Mouse (Mus musculus): ENCODE data around the gene Nr1d2. TPM values are rescaled to one million over a fixed set of nuclear protein-coding genes. Genes with fewer than 3 reads are reported as not detected.
"Not testable (repeated sequence)": the region's sequence is repeated elsewhere in the genome, so short reads cannot be mapped to it uniquely, and the experiment has no call there.

Nr1d2 gene
- total and polyA plus RNA-seq, 3 experiments, result 4.5 to 8.4 (median 6.8) TPM

DNA sequence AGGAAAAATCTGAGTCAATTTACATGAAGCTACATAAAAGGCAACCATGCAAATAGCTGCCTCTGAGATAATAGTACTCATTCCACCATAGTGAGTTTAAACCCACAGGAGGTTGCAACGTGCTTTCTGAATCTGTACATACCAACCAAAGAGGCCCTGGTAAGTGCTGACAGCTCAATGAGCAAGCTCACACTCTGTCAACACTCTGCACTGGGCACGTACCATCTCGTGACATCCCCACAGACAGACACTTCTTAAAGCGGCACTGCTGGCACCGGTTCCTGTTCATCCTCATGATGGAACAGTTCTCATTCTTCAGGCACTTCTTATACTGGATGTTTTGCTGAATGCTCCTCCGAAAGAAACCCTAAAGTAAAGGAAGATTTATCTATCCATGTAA is 22.5 kb downstream of the Nr1d2 start:
- Histone ChIP-seq H3K9me3 (replicated peaks; ENCODE audit: low read length) (no peaks in the 10 kb centered on the region), H3K27ac (ENCODE audit: insufficient read depth, low read depth) (no peak overlapping the region), H3K79me2 (replicated peaks; ENCODE audit: control insufficient read depth, extremely low read depth, insufficient read depth, poor library complexity, severe bottlenecking) (no peaks in the 10 kb centered on the region), H3K4me3 (replicated peaks in 1 of 3; ENCODE audit: low read depth in 2 of 3, low read length in 2 of 3, poor library complexity in 1 of 3) (no peak overlapping the region), H3K4me1 (ENCODE audit: control insufficient read depth in 1 of 2, insufficient read depth in 2 of 2) (peaks cover 0 to 5% of the 10 kb centered on the region in 2 experiments; a peak in 2 of 4 replicates), H3K27me3 (replicated peaks) (no peaks in the 10 kb centered on the region), H3K4me2 (ENCODE audit: insufficient read depth, low read depth, poor library complexity, severe bottlenecking) (no peak overlapping the region), H3K9ac (ENCODE audit: insufficient read depth, low read depth) (no peak overlapping the region), H3K36me3 (replicated peaks in 1 of 2; ENCODE audit: control insufficient read depth in 1 of 2, insufficient read depth in 1 of 2, low read length in 1 of 2) (peaks cover 0 to 2% of the 10 kb centered on the region in 2 experiments)
- dilution Hi-C loops (cut with MboI; ENCODE audit: extremely low pct_ligation_motif_present, extremely low pct_unique_long_range_greater_than_20kb, low sequenced_read_pairs) (no loop called here), in situ Hi-C loops (cut with MboI; ENCODE audit: low pct_ligation_motif_present, low pct_unique_long_range_greater_than_20kb, low sequenced_read_pairs) (loop anchor here (5.0 to 10.0 kb wide), 2 partner anchors 71 to 248 kb away; no protein-coding TSS in a partner anchor)
- no peak for TF ChIP-seq NRF1 (IDR thresholded peaks at IDR 0.05; ENCODE audit: low read depth, low read length)
- no peak for TF ChIP-seq MAZ (IDR thresholded peaks at IDR 0.05; ENCODE audit: low read depth, low read length)
- TF ChIP-seq POLR2A (IDR thresholded peaks at IDR 0.05; ENCODE audit: low read depth, low read length), result no peak
- no peak for TF ChIP-seq MAX (IDR thresholded peaks at IDR 0.05; ENCODE audit: low read length)
- no peak for DNase-seq (ENCODE audit: extremely low read depth)

DNA sequence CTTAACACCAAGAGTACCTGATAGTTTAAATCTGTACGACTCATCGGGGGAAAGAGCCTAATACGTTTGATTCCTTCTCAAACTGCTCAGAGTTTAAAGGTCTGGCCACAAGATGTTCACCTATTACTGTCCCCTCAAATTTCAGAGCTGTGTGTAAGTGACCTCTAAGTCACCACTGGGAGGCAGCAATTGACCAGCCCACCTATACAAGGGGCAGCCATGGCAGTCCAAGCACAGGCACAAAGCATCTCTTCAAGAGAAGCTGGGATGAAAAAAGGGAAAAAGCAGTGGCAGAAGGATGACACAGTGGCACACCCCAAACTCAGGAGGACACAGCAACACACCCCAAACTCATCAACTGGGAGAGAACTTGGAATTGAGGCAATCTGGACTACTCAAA is 28.1 kb downstream of the Nr1d2 start:
- H3K4me2 ChIP-seq (ENCODE audit: insufficient read depth, low read depth, poor library complexity, severe bottlenecking), result no peak overlapping the region
- in situ Hi-C loops (cut with MboI; ENCODE audit: low pct_ligation_motif_present, low pct_unique_long_range_greater_than_20kb, low sequenced_read_pairs) (loop anchor here (5.0 to 10.0 kb wide), 2 partner anchors 142 to 254 kb away; no protein-coding TSS in a partner anchor), dilution Hi-C loops (cut with MboI; ENCODE audit: extremely low pct_ligation_motif_present, extremely low pct_unique_long_range_greater_than_20kb, low sequenced_read_pairs) (no loop called here)
- no peaks in the 10 kb centered on the region for H3K79me2 ChIP-seq (replicated peaks; ENCODE audit: control insufficient read depth, extremely low read depth, insufficient read depth, poor library complexity, severe bottlenecking)
- no peak overlapping the region for H3K27ac ChIP-seq (ENCODE audit: insufficient read depth, low read depth)
- H3K9ac ChIP-seq (ENCODE audit: insufficient read depth, low read depth), result no peak overlapping the region
- peak; percentile 26 for DNase-seq (ENCODE audit: extremely low read depth)
- H3K27me3 ChIP-seq (replicated peaks), result no peaks in the 10 kb centered on the region
- H3K9me3 ChIP-seq (replicated peaks; ENCODE audit: low read length), result no peaks in the 10 kb centered on the region
- no peak overlapping the region for H3K4me3 ChIP-seq (replicated peaks in 1 of 3; ENCODE audit: low read depth in 2 of 3, low read length in 2 of 3, poor library complexity in 1 of 3)
- H3K36me3 ChIP-seq (replicated peaks in 1 of 2; ENCODE audit: control insufficient read depth in 1 of 2, insufficient read depth in 1 of 2, low read length in 1 of 2), result peaks cover 0 to 15% of the 10 kb centered on the region in 2 experiments
- H3K4me1 ChIP-seq (ENCODE audit: control insufficient read depth in 1 of 2, insufficient read depth in 2 of 2), result no peaks in the 10 kb centered on the region
- peak in 1 of 2 experiments; percentile 84; a peak in 2 of 4 replicates for TF ChIP-seq CTCF (conservative IDR thresholded peaks at IDR 0.05 in 1 of 2, IDR thresholded peaks at IDR 0.05 in 1 of 2; ENCODE audit: low read depth in 2 of 2, low read length in 2 of 2)
- TF ChIP-seq POLR2A (IDR thresholded peaks at IDR 0.05; ENCODE audit: low read depth, low read length), result no peak
- TF ChIP-seq SIN3A (IDR thresholded peaks at IDR 0.05; ENCODE audit: low read length), result no peak
- no peak for TF ChIP-seq ZNF384 (IDR thresholded peaks at IDR 0.05; ENCODE audit: low read depth, low read length)
- TF ChIP-seq TBP (conservative IDR thresholded peaks at IDR 0.05; ENCODE audit: low read depth, low read length), result no peak
- no peak for TF ChIP-seq TCF12 (IDR thresholded peaks at IDR 0.05; ENCODE audit: low read depth, low read length)
- TF ChIP-seq SMC3 (IDR thresholded peaks at IDR 0.05; ENCODE audit: low read depth, low read length), result peak; percentile 88
- no peak for TF ChIP-seq CHD2 (IDR thresholded peaks at IDR 0.05; ENCODE audit: low read length)
- no peak for TF ChIP-seq GABPA (IDR thresholded peaks at IDR 0.05; ENCODE audit: insufficient replicate concordance, low read depth, low read length)
- TF ChIP-seq JUND (conservative IDR thresholded peaks at IDR 0.05; ENCODE audit: low read depth, low read length), result no peak
- peak; percentile 87 for TF ChIP-seq RAD21 (IDR thresholded peaks at IDR 0.05; ENCODE audit: low read depth, low read length)
- TF ChIP-seq MYC (IDR thresholded peaks at IDR 0.05; ENCODE audit: low read depth, low read length), result no peak
- no peak for TF ChIP-seq CHD1 (IDR thresholded peaks at IDR 0.05; ENCODE audit: low read depth, low read length)
- no peak for TF ChIP-seq EP300 (IDR thresholded peaks at IDR 0.05; ENCODE audit: low read length)
- TF ChIP-seq POLR2AphosphoS2 (IDR thresholded peaks at IDR 0.05; ENCODE audit: low read depth, low read length), result no peak
- 0 out of 2 replicates have a peak, but pooled peaks have one; percentile 15 for TF ChIP-seq ZC3H11A (IDR thresholded peaks at IDR 0.05; ENCODE audit: low read depth, low read length)
- TF ChIP-seq ZKSCAN1 (IDR thresholded peaks at IDR 0.05; ENCODE audit: borderline replicate concordance, low read depth, low read length), result no peak
- TF ChIP-seq JUN (IDR thresholded peaks at IDR 0.05; ENCODE audit: insufficient read depth, low read depth, low read length), result no peak

DNA sequence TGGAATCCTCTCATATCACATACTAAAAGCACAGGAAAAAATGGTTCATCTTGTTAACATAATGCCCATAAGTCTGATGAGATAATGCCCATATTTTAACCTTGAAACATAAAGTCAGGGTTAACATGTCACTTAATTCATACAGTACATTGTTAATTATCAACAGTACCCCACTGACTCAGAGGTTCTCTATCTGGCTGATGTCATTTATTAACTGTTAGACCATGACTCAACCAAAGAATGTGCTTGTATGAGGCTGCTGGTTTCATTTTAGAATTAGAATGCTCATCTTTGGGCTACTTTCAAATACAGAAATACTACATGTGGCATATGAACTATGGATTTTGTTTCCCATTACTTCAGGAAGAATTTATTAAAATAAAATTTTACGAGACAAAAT is 34.6 kb downstream of the Nr1d2 start:
- H3K36me3 ChIP-seq (replicated peaks in 1 of 2; ENCODE audit: control insufficient read depth in 1 of 2, insufficient read depth in 1 of 2, low read length in 1 of 2); H3K9ac ChIP-seq (ENCODE audit: insufficient read depth, low read depth); H3K4me2 ChIP-seq (ENCODE audit: insufficient read depth, low read depth, poor library complexity, severe bottlenecking); H3K4me3 ChIP-seq (replicated peaks in 1 of 3; ENCODE audit: low read depth in 2 of 3, low read length in 2 of 3, poor library complexity in 1 of 3); H3K79me2 ChIP-seq (replicated peaks; ENCODE audit: control insufficient read depth, extremely low read depth, insufficient read depth, poor library complexity, severe bottlenecking); H3K27ac ChIP-seq (ENCODE audit: insufficient read depth, low read depth); in situ Hi-C loops (cut with MboI; ENCODE audit: low pct_ligation_motif_present, low pct_unique_long_range_greater_than_20kb, low sequenced_read_pairs); H3K27me3 ChIP-seq (replicated peaks); H3K4me1 ChIP-seq (ENCODE audit: control insufficient read depth in 1 of 2, insufficient read depth in 2 of 2); H3K9me3 ChIP-seq (replicated peaks; ENCODE audit: low read length); dilution Hi-C loops (cut with MboI; ENCODE audit: extremely low pct_ligation_motif_present, extremely low pct_unique_long_range_greater_than_20kb, low sequenced_read_pairs); DNase-seq (ENCODE audit: extremely low read depth): not testable (repeated sequence)

Data from CH12.LX (cell line).